Mouse (Mus musculus): Measurements from ENCODE around the gene Mkrn2os.

Mkrn2os gene

DNA sequence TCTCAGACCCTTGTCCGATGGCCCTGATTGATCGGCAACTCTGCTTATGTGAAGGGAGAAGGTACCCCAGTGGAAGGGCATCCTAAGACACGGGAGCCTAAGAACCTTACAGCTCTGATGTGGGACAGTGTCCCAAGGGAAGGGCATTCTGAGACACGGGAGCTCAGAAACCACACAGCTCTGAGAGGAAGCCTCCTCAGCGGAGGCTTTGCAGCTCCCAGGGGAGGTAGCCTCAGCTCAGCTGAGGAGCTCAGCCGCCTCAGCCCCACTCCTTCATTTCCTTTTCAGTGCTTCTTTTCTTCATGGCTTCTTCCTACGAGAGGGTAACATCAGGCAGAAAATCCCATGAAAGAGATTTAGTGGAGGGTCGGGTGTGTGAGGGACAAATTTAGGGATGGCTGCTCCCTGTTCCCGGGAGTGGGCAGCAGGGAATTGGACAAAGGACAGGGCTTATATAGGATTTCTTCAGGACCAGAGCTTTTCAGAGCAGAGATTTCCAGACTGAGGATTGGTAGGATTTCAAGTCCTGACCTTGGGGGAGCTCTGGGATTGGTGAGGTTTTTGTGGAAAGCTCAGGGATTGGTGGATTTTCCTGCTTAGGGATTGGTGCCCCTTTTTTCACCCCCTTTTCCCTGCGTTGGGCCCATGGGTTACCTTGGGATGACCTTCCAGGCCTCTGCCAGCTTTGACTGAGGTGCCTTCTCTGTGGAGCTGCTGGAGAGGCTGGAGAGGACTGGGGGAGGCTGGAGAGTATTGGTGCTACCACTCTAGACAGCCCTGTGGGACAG, 9.9 kb downstream of the Mkrn2os start:
- no peak for DNase-seq (ENCODE audit: low spot score in 2 of 2)

DNA sequence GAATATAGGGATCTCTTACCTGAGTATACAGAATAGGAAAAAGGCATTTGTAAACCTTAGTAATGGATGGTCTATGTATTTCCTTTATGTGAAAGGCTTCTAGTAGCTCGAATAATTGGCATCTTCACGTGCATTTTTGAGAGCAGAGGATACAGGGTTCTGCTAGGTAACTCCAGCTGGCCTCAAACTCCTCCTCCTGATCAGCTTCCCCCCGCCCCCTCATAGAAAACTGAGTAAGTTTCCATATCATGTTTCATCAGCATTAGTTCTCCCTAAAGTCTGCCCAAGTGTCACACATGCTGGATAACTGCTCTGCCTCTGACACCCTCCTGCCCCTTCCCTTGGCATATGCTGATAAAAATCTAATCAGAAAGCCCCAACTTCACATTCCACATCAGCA, 11.6 kb downstream of the Mkrn2os start:
- DNase-seq (ENCODE audit: low spot score in 2 of 2) = no peak

DNA sequence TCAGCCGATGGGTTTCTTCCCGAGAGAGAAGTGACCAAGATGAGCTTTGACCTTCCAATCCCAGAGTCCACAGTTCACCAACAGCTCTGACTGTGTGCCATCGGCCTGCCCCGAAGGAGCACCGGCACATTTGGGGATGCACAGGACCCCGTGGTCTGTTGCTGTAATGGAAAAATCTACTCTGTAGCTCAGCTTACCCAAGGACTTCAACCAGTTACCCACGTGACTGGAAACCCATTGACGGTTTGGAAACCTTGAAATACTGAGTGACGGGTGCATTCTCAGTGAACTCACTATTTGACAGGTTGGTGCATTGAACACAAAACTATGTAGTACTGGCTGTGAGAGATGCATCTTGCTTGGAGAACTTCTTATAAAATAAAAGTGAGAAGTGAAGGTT, 14.4 kb downstream of the Mkrn2os start:
- no peak for DNase-seq (ENCODE audit: low spot score in 2 of 2)

- no peak for DNase-seq (ENCODE audit: low spot score in 2 of 2)
Measured at GRCm38 (mm10) chr6:115577407-115577806, 15.0 kb downstream of the Mkrn2os start.

DNA sequence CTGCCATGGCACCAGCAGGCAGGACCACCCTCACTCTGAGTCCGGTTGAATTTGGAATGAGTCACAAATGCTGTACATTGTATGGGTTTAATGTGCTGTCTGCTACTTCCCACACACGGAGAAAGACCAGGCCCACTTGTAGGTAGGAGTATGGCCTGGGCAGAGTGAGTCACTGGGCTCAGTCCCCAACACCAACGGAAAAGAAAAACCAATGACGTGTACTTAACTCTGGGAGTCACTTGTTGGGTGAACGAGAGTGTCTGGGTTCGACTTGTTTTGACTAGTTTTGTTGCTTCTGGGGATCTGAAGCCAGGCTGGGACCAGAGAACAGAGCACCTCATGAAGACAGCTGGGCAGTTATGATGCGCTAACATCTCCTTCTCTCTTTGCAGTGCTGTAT, 18.2 kb downstream of the Mkrn2os start:
- DNase-seq (ENCODE audit: low spot score in 2 of 2) = no peak

GRCm38 (mm10) chr6:115565479-115566045, 26.8 kb downstream of the Mkrn2os start:
- DNase-seq (ENCODE audit: low spot score in 2 of 2) = no peak

DNA sequence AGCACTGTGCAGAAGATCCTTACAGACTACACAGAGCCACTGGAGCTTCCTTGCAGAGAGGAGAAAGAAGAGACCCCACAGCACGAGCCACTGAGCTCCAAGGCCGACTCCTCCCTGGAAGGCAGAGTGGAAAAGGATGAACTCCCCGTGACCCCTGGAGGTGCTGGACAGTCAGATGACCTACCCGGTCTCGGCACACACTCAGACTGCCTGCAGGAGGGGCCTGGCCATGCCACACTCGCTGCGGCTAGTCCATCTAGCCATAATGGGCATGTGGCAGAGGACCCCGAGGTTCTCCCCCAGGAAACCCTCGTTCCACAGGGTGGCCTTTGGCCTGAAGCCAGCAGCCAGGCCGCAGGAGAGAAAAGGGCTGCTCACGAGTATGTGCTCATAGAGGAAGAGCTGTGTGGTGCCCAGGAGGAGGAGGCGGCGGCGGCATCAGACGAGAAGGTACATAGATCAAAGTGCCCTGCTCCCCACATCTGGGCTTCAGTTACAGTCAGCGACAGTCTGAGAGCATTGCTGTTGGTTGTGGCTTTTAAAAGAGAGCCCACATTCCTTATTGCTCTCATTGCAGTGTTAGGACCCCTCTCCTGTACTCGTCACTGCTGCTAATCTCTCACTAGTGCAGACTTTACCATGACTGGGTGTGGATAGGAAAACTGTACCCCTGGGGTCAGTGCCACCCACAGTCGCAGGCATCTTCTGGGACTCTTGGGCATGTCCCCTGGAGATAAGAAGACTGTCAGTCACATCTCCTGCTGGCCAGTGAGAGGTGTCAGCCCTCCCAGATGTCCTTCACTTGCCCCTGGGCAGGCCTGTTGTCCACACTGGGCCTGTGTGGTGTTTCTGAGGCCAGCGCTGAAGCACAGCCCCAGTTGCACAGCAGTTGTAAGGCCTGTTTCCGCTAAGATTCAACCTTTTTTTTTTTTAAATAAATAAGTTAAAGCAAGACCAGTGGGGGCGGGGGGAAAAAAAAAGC, 32.4 kb downstream of the Mkrn2os start:
- no peak for DNase-seq (ENCODE audit: low spot score in 2 of 2)

- DNase-seq (ENCODE audit: low spot score in 2 of 2) = no peak
Measured at GRCm38 (mm10) chr6:115558176-115558575, 34.2 kb downstream of the Mkrn2os start.

- DNase-seq (ENCODE audit: low spot score in 2 of 2) = no peak
Measured at GRCm38 (mm10) chr6:115555485-115555884, 36.9 kb downstream of the Mkrn2os start.

- DNase-seq (ENCODE audit: low spot score in 2 of 2) = peak; percentile 26 to 27
Measured at GRCm38 (mm10) chr6:115546276-115546675, 46.1 kb downstream of the Mkrn2os start.

GRCm38 (mm10) chr6:115544442-115544970, 47.9 kb downstream of the Mkrn2os start, which contains the start of gene Tsen2:
TSS of gene Tsen2 (plus strand) at chr6:115544664.
- peak; percentile 98 to 99 for DNase-seq (ENCODE audit: low spot score in 2 of 2)

DNA sequence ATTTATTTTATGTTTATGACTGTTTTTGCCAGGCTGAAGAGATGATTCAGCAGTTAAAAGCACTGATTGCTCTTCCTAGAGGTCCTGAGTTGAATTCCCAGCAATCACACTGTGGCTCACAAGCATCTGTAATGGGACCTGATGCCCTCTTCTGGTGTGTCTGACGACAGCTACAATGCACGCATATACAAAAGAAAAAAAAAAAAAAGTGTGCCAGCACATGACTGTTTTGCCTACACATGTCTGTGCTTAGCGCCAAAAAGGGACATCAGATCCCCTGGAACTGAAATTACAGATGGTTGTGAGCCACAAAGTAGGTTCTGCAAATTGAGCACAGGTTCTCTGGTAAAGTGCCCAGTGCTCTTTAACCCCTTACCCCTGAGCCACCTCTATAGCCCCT, 50.0 kb downstream of the Mkrn2os start:
- DNase-seq (ENCODE audit: low spot score in 2 of 2) = no peak

- DNase-seq (ENCODE audit: low spot score in 2 of 2) = no peak
Measured at GRCm38 (mm10) chr6:115541676-115542275, 50.6 kb downstream of the Mkrn2os start.

DNA sequence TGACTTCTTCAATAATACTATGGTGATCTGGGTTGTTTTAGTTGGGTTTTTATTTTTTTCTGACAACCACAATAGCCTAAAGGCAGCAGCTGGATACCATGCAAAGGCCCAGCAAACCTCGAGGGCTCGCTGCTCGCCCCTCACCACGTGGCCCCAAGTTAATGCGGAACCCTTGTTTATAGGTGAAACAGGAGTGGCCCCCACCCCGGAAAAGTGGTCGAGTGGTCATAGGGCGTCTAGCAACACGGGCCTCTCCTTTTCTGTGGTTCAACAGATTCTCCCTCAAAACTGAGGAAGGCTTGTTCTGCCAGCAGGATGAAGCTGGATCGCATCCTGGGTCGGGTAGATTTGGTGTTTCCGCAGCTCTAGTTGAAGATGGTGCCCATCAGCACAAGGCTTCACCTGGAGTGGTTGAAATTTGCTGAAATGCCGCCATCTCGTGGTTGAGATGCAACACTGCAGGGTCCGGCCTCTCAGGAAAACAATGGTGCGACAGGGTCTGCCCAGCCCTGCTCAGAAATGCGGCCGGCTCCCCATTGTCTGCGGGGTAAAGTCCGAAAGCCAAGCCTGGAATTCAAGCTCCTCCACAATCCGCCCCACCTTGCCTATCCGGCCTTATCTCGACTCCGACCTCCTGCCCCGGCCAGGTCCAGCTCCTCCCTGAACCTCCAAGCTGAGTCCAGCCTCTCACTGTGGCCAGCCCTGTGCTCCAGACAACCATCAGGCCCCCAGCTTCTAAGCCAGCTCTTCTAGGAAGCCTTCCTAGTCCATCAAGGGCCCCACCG, 53.5 kb downstream of the Mkrn2os start:
- DNase-seq (ENCODE audit: low spot score in 2 of 2) = peak; percentile 86 to 87

- DNase-seq (ENCODE audit: low spot score in 2 of 2) = no peak
Measured at GRCm38 (mm10) chr6:115536169-115536568, 56.2 kb downstream of the Mkrn2os start.

GRCm38 (mm10) chr6:115534617-115535016, 57.8 kb downstream of the Mkrn2os start:
- no peak for DNase-seq (ENCODE audit: low spot score in 2 of 2)
